Mouse (Mus musculus): ENCODE data around the gene Fzr1.

DNA sequence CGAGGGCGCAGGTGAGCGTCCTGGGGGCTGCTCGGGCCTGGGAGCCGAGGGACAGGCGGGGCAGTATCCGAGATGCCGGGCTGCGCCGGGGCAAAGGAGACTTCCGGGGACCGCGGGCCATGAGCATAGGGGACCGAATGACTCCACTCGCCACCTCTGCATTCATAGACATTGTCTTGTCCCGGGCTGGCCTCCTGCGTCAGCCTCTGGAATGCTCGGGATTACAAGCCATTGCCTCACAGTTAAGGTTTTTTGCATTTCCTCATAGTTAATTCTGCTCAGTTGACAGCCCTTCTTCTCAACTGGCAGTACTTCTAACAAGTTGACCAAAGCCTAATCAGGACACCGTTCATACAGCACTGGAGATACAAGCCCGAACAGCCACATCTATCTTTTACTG is 56.9 kb downstream of the Fzr1 start:
- no peak for TF ChIP-seq CTCF (conservative IDR thresholded peaks at IDR 0.05; ENCODE audit: low read length)
- TF ChIP-seq NANOG (IDR thresholded peaks at IDR 0.05; ENCODE audit: borderline replicate concordance, low read length), result no peak
- no peak for TF ChIP-seq POU5F1 (IDR thresholded peaks at IDR 0.05; ENCODE audit: borderline replicate concordance, low read length)
